Mouse (Mus musculus): ENCODE results near the gene Fam129a.

Fam129a gene

DNA sequence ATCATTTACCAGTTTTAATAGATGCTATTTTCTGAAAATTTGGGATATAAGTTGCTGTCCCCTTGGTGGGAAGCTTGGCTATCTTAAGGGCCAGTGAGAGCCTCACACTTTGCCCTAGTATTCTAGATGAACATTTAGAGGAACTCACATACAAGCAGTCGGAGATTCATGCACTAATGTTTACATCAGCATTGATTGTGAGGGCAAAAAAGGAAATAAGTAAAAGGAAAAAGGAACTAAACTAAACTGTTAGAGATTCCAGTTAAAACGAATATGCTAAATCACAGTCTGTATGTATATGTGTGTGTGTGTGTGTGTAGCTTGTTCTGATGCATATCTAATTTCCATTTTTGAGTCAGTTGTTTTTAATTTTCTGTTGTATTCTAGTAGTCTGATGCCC lies 54.7 kb downstream of the Fam129a start:
- no peak for DNase-seq (ENCODE audit: low spot score in 2 of 2)

DNA sequence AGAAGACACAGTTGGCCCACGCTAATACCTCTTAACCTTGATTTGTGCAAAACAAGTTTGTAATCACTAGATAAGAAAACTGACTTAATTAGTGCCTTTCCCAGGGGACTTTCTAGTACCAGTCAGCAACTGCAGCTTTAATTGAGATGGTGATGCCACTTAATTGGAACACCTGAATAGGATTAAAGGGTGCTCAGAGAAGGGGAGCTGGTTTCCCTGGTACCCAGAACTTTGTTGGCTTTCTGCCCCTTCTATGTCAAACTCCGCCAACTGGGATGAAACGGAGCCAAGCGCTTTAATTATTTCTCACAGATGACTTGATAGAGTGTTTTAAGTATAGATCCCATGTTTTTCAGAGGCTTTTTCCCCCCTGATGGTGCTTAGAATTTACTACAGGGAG lies 55.6 kb downstream of the Fam129a start:
- DNase-seq (ENCODE audit: low spot score in 2 of 2), result no peak

DNA sequence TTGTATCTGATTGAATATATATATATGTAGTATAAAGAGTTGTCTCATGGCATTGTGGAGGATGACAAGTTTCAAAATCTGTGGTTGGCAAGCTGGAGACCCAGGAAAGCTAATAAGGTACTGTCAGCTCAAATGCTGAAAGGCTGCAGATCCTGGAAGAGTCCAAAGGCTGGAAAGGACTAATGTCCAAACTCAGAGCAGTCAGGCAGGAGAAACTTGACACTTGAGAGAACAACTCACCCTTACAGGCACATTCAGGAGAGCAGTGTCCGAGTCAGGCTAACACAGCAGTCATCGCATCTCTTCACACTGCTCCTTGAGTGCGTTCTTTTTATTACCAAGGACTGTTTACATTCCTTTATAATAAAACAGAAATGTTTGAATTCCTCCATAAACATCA lies 56.2 kb downstream of the Fam129a start:
- no peak for DNase-seq (ENCODE audit: low spot score in 2 of 2)

GRCm38 (mm10) chr1:151629591-151630250 lies 58.7 kb downstream of the Fam129a start:
- no peak for DNase-seq (ENCODE audit: low spot score in 2 of 2)

- DNase-seq (ENCODE audit: low spot score in 2 of 2), result no peak
Observed at GRCm38 (mm10) chr1:151630251-151630628, 59.3 kb downstream of the Fam129a start.

DNA sequence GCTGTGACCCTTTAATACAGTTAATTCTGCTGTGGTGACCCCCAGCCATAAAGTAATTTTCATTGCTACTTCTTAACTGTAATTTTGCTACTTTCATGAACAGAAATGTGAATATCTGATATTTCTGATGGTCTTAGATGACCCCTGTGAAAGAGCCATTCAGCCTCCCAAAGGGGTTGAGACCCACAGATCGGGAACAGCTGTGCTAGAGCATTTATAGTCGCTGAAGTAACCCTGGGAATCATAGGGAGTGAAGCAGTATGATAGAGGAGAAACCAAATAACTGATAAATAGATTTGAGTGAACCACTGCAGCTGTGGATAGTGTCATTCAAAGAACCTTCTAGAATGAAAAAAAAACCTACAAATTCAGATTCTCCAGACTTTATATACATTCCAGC lies 60.1 kb downstream of the Fam129a start:
- no peak for DNase-seq (ENCODE audit: low spot score in 2 of 2)

DNA sequence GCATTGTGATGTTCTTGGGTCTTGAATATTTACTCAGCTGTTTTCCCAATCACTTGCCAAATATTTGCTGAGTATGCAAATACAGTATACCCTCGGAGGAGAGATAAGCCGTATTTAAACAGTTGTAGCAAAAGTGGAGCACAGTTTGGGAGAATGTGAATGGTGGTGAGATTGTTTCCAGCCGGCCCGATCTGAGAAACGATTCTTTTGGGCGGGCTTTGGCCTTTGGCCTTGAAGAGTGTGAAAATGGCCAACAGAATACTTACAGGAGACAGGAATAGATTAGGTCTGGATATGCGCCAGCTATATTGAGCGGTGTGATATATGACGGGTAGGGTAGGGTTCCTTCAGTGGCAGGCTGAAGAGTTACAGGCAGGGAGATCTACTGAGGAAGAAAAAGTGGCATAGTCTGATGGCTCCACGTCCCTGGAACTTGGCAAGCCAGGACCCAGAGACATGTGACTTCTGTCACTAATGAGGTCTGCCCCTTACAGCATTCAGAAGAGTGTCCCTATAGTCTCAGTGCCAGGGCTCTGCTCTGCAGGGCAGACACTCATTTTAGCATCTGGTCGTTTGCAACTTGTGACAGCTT lies 60.8 kb downstream of the Fam129a start:
- no peak for DNase-seq (ENCODE audit: low spot score in 2 of 2)

DNA sequence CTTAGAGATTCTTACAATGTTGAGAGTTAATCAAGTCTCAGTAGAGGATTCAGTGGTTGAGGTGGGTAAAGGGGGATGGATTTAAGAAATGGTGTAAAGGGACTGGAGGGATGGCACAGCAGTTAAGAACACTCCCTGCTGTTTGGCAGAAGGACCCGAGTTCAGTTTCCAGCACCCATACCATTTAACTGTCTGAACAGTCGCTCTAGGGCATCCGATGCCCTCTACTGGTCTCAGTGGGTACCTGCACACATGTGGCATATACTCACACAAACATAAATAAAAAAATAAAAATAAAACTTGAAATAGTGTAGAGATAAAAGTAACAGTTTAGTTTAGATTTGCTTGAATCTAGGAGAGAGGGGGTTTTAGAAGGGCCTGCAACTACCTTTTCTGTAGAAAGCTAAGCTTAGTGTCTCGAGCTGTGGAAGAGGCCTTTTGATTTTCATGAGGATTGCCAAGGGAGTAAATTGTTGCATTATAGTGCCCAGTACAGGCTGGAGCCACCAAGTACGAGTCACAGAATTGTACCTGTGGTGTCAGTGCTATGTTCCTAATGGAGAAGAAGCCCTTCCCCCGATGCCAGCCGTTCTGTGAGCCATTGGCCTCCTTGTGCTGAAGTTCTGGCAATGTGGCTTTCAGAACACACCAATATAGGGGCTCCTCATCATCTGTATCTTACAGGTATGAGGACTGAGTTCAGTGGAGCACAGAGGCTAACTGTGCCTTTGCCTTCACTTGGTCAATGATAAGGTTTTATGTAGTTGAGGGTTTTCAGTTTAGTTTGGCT lies 61.8 kb downstream of the Fam129a start:
- DNase-seq (ENCODE audit: low spot score in 2 of 2), result no peak

DNA sequence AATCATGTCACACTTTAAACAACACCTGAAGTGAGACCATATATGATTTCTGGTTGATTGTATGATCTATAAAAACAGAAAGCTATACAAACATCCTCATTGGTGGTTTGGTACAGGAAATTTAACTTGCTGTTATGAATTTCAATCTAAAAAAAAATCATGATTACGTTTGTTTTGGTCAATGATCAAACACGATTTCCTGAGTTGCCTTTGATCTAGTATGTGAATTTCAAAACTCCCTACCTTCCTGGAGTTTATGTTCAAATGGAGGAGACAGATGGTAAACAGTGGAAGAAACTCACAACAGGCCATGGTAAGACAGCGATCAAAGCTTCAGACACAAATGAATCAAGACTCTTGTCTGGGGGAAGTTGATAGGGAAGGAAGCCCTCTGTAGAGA lies 65.7 kb downstream of the Fam129a start:
- DNase-seq (ENCODE audit: low spot score in 2 of 2), result no peak

- no peak for DNase-seq (ENCODE audit: low spot score in 2 of 2)
Observed at GRCm38 (mm10) chr1:151637351-151637922, 66.5 kb downstream of the Fam129a start.

GRCm38 (mm10) chr1:151638357-151638756 lies 67.4 kb downstream of the Fam129a start:
- no peak for DNase-seq (ENCODE audit: low spot score in 2 of 2)

DNA sequence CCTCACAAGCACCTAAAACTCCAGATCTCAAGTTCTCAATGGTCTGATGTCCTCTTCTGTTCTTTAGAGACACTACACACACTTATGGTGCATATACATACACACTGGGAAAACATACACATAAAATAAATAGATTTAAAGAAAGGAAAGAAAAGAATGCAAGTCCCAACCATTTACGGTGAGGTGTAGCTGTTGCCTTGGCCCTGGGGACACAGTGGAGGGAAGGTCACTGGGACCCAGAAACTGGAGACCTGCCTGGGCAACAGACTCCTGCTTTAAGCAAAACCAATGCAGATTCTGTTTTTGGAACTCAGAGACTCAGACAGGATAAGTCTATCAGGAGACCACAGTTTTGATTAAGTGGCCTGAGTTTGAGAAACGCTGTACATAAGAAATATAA lies 67.8 kb downstream of the Fam129a start:
- no peak for DNase-seq (ENCODE audit: low spot score in 2 of 2)

GRCm38 (mm10) chr1:151646380-151646779 lies 75.4 kb downstream of the Fam129a start:
- no peak for DNase-seq (ENCODE audit: low spot score in 2 of 2)

- no peak for DNase-seq (ENCODE audit: low spot score in 2 of 2)
Observed at GRCm38 (mm10) chr1:151648099-151648498, 77.1 kb downstream of the Fam129a start.

DNA sequence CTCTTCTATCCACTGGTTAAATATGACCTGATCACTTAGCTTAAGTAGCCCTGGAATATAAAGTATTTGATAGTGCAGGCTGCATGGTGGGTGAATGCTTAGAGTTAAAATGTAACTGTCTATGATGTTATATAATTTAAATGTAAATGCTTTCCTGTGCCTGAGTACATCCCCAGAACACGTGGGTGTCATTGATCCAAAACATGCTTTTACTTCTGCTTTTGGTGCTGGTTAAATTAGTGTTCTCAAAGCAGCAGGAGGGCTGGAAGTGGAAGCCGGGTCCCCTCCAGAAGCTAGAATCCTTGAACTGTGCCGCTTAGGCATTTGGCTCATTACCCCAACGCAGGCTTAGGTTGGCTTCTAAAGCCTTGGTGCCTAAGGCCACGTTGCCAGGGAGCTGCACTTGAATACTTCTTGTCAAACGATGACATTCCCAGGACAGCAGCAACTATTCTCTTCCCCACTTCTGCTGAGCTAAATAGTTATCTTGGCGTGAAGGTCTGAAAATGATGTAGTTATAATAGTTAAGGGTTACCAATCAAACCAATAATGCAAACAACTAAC lies 86.1 kb downstream of the Fam129a start:
- DNase-seq (ENCODE audit: low spot score in 2 of 2), result no peak

DNA sequence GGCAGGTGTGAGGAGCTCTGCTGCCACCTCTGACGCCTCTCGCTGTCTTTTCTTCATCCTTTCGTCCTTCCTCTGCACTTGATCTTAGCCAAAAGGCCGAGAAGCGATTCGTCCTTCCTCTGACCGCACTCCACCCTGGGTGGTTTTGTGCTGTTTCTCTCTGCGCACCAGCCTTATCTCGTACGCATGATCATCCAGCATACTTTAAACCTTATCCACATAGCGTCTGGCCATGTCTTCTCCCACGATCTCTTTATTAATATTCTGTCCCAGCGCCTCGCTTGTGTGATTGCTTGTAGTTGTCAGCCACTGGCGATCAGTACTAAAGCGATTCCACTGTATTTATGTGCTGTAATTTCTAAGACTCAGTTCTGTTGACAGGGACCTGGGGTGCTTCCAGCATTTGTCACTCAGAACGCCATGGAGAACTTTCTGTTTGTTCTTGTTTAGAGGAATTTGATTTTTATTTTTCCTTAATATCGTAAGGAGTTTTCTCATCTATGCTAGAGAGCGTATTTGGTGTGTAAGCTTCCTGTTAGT lies 87.4 kb downstream of the Fam129a start:
- DNase-seq (ENCODE audit: low spot score in 2 of 2), result no peak

DNA sequence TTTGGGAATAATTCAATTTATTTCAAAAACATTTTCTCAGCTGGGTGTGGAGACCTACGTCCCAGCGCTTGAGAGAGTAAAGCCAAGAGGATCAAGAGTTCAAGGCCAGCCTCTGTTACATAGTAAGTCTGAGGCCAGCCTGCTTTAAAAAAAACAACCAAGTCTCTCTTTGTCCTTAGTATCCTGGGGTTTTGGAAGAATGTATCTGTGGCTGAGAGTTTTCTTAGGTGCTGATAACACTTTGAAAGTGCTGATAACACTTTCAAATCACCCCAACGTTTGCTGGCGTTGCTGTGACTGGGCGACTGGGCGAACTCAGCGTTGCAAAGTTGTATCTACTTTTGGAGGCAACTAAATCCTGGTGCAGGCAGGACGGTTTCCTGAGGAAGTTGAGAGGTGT lies 88.7 kb downstream of the Fam129a start:
- DNase-seq (ENCODE audit: low spot score in 2 of 2), result no peak

GRCm38 (mm10) chr1:151660251-151660650 lies 89.3 kb downstream of the Fam129a start:
- DNase-seq (ENCODE audit: low spot score in 2 of 2), result no peak

- DNase-seq (ENCODE audit: low spot score in 2 of 2), result no peak
Observed at GRCm38 (mm10) chr1:151660883-151661282, 89.9 kb downstream of the Fam129a start.

DNA sequence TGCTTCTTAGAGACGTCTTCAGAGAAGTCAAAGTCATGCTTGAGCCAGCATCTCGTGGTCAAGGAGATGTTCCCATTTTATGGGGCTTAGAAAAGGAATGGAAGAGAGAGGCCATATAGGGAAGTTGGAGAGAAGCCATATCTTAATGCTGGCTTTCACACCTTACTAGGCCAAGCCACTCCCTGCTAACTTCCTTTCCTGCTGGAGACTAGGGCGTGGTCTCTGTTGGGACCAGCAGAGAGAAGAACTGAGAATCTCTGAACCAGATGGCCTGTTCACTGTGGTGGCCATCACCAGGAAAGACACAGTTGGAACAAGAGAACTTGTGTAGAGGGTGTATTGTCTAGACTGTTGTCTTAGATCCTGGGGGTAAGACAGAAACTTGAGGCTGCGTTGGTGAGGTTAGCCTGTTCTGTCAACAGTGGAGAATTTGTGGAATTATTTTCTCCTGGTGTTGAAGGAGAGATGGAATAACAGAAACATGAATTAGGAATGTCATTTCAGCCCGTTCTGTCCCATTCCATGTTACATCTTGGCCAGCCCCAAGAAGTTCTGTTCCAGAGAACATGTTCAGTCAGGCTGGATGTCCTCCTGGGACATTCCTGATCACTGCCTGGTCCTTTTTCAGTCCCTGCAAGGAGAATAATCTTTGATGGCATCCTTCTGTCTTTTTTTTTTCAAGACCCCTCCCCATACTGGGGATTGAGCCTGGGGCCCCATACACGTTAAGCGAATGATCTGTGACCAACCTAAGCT lies 90.9 kb downstream of the Fam129a start:
- no peak for DNase-seq (ENCODE audit: low spot score in 2 of 2)

GRCm38 (mm10) chr1:151662958-151663357 lies 92.0 kb downstream of the Fam129a start:
- DNase-seq (ENCODE audit: low spot score in 2 of 2), result no peak
